Comparison of ENCODE assay signal across 12 mouse cellular contexts in genomic region chr19:16593256-16593974, GRCm38 (mm10).
DNase-seq lines count a peak whose midpoint lies in the region; ATAC-seq and TF ChIP-seq lines count a peak whose summit lies in the region.
"Had no signal": no experiment of that assay in that cellular context is flagged by ENCODE, and none has a peak within 500 bp of the region (broad histone marks: within the 10 kb centered on the region; RNA-seq: fewer than 3 reads in every experiment).

No protein-coding gene starts in this region.

- no peak for ATAC-seq in intestine, postnatal 0 days
- ATAC-seq in intestine, embryonic 15.5 days = no peak
- peak; percentile 33; the same call in 1 of the 2 replicates for ATAC-seq in midbrain, postnatal 0 days (ENCODE audit: low FRiP score)
- ATAC-seq in midbrain, embryonic 11.5 days (ENCODE audit: low FRiP score) = no peak
- ATAC-seq: activated CD4-positive, CD25-positive, alpha-beta regulatory T cell, adult 4 months had no signal

- H3K9ac ChIP-seq in intestine, postnatal 0 days (ENCODE audit: low read depth, low read length) = no peak overlapping the region
- no peak overlapping the region for H3K9ac ChIP-seq in intestine, embryonic 15.5 days
- no peak overlapping the region for H3K9ac ChIP-seq in midbrain, postnatal 0 days (replicated peaks; ENCODE audit: low read length, poor library complexity, severe bottlenecking)
- H3K9ac ChIP-seq in midbrain, embryonic 11.5 days (ENCODE audit: low read length) = no peak overlapping the region
- H3K9ac ChIP-seq: embryonic facial prominence, embryonic 15.5 days had no signal

- H3K27ac ChIP-seq in intestine, postnatal 0 days (ENCODE audit: low read depth, low read length) = no peak overlapping the region
- no peak overlapping the region for H3K27ac ChIP-seq in intestine, embryonic 15.5 days
- no peak overlapping the region for H3K27ac ChIP-seq in midbrain, postnatal 0 days (ENCODE audit: low read depth, low read length)
- H3K27ac ChIP-seq in midbrain, embryonic 11.5 days (ENCODE audit: low read depth, low read length) = no peak overlapping the region
- H3K27ac ChIP-seq: embryonic facial prominence, embryonic 15.5 days; heart, embryonic 10.5 days had no signal

- H3K27me3 ChIP-seq in intestine, postnatal 0 days (replicated peaks; ENCODE audit: control insufficient read depth, insufficient read depth, low read length) = no peaks in the 10 kb centered on the region
- no peaks in the 10 kb centered on the region for H3K27me3 ChIP-seq in intestine, embryonic 15.5 days (replicated peaks)
- no peaks in the 10 kb centered on the region for H3K27me3 ChIP-seq in midbrain, postnatal 0 days (ENCODE audit: insufficient read depth, low read length)
- no peaks in the 10 kb centered on the region for H3K27me3 ChIP-seq in midbrain, embryonic 11.5 days (ENCODE audit: control insufficient read depth, insufficient read depth, low read length)
- H3K27me3 ChIP-seq: embryonic facial prominence, embryonic 15.5 days had no signal

- H3K4me1 ChIP-seq in intestine, postnatal 0 days (replicated peaks; ENCODE audit: control insufficient read depth, insufficient read depth, low read length) = no peaks in the 10 kb centered on the region
- 0 out of 2 replicates have a peak, but pooled peaks cover 7% of the 10 kb centered on the region for H3K4me1 ChIP-seq in intestine, embryonic 15.5 days (replicated peaks)
- no peaks in the 10 kb centered on the region for H3K4me1 ChIP-seq in midbrain, postnatal 0 days (ENCODE audit: insufficient read depth, low read length)
- H3K4me1 ChIP-seq in midbrain, embryonic 11.5 days (ENCODE audit: control insufficient read depth, insufficient read depth, low read length) = no peaks in the 10 kb centered on the region
- H3K4me1 ChIP-seq: embryonic facial prominence, embryonic 15.5 days; heart, embryonic 10.5 days had no signal

- no peaks in the 10 kb centered on the region for H3K9me3 ChIP-seq in intestine, postnatal 0 days (ENCODE audit: control insufficient read depth)
- no peaks in the 10 kb centered on the region for H3K9me3 ChIP-seq in intestine, embryonic 15.5 days
- H3K9me3 ChIP-seq in midbrain, postnatal 0 days (ENCODE audit: low read length) = no peaks in the 10 kb centered on the region
- no peaks in the 10 kb centered on the region for H3K9me3 ChIP-seq in midbrain, embryonic 11.5 days (ENCODE audit: control insufficient read depth, low read length)
- H3K9me3 ChIP-seq: embryonic facial prominence, embryonic 15.5 days; heart, embryonic 10.5 days had no signal

- DNase-seq in midbrain, postnatal 0 days (ENCODE audit: low spot score) = peak; percentile 18
- DNase-seq in midbrain, embryonic 11.5 days (ENCODE audit: low spot score, missing footprints) = no peak
- DNase-seq in adrenal gland, adult 8-10 months = peak; percentile 84
- no peak for DNase-seq in heart, postnatal 25 days (ENCODE audit: low spot score)
- no peak for DNase-seq in spleen, postnatal 36 days (ENCODE audit: low spot score in 2 of 2)
- DNase-seq: liver; thymus, postnatal 25 days had no signal

- no peaks in the 10 kb centered on the region for H3K36me3 ChIP-seq in intestine, postnatal 0 days (ENCODE audit: control insufficient read depth, insufficient read depth)
- H3K36me3 ChIP-seq in intestine, embryonic 15.5 days = no peaks in the 10 kb centered on the region
- no peaks in the 10 kb centered on the region for H3K36me3 ChIP-seq in midbrain, postnatal 0 days (ENCODE audit: insufficient read depth, low read length)
- no peaks in the 10 kb centered on the region for H3K36me3 ChIP-seq in midbrain, embryonic 11.5 days (ENCODE audit: control insufficient read depth, insufficient read depth, low read length)
- H3K36me3 ChIP-seq: embryonic facial prominence, embryonic 15.5 days; heart, embryonic 10.5 days had no signal

- H3K4me3 ChIP-seq in intestine, postnatal 0 days (ENCODE audit: low read depth, low read length) = no peak overlapping the region
- no peak overlapping the region for H3K4me3 ChIP-seq in intestine, embryonic 15.5 days (replicated peaks)
- H3K4me3 ChIP-seq in midbrain, postnatal 0 days (ENCODE audit: low read depth, low read length) = no peak overlapping the region
- H3K4me3 ChIP-seq in midbrain, embryonic 11.5 days (ENCODE audit: low read depth, low read length) = no peak overlapping the region
- H3K4me3 ChIP-seq: embryonic facial prominence, embryonic 15.5 days; heart, embryonic 10.5 days had no signal

- no peak overlapping the region for H3K4me2 ChIP-seq in intestine, postnatal 0 days (replicated peaks; ENCODE audit: low read depth)
- H3K4me2 ChIP-seq in intestine, embryonic 15.5 days (replicated peaks) = no peak overlapping the region
- H3K4me2 ChIP-seq in midbrain, postnatal 0 days (ENCODE audit: low read depth, low read length, poor library complexity, severe bottlenecking) = no peak overlapping the region
- H3K4me2 ChIP-seq in midbrain, embryonic 11.5 days = no peak overlapping the region
- H3K4me2 ChIP-seq: embryonic facial prominence, embryonic 15.5 days had no signal

- peak; percentile 31 for TF ChIP-seq CTCF in intestine, postnatal 0 days (IDR thresholded peaks at IDR 0.05; ENCODE audit: low read depth)
- peak; percentile 55 for TF ChIP-seq CTCF in midbrain, postnatal 0 days (IDR thresholded peaks at IDR 0.05)

- intact Hi-C loops in heart, postnatal 25 days (cut with DNase I) = no loop called here

- WGBS in intestine, postnatal 0 days = 72% methylated on average over 7 of the region's 7 CpGs
- WGBS in intestine, embryonic 15.5 days = 80% methylated on average over 7 of the region's 7 CpGs
- 80% methylated on average over 7 of the region's 7 CpGs for WGBS in midbrain, postnatal 0 days
- WGBS in midbrain, embryonic 11.5 days = 89% methylated on average over 7 of the region's 7 CpGs

Comparison
In these comparisons a context has a peak if more than half of its experiments do, and no peak if none do; other contexts are left out.
1. DNase-seq: peak in midbrain, postnatal 0 days (single experiment) and adrenal gland, adult 8-10 months (single experiment); none in midbrain, embryonic 11.5 days (single experiment), heart, postnatal 25 days (single experiment) and spleen, postnatal 36 days (0 of 2).